Mouse (Mus musculus) spleen, postnatal 14 days (tissue): ENCODE measurements around the gene 1110051M20Rik.
A peak's percentile ranks its signal among the peaks of the same experiment; 100 is the strongest.

Experiments
- DNase-seq, 2 experiments: peaks; one replicate each; pipeline ENCODE4 v3.0.0; 2021 to 2022; ENCODE audit warnings: low spot score in 2 of 2

1110051M20Rik gene

DNA sequence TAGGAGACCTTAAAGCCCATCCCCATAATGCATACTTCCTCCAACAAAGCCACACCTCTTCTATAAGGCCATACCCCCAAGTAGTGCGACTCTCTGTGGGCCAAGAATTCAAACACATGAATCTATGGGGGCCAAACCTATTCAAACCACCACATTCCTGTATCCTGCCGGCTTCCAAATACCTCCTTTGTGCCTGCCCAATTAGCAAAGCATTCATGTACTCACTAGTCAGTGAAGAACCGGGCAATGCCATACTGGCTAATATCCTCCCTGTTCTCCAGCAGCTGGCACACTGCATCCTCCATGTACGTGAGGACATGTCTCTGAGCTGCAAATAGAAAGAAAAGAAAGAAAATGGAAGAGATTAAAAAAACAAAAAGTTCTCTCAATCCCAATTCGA lies 22.9 kb downstream of the 1110051M20Rik start:
- no peak for DNase-seq

- no peak for DNase-seq
Measured at GRCm38 (mm10) chr2:91413811-91414210, 30.7 kb downstream of the 1110051M20Rik start.

GRCm38 (mm10) chr2:91412361-91412760 lies 32.1 kb downstream of the 1110051M20Rik start:
- DNase-seq = peak in 1 of 2 experiments; percentile 5

DNA sequence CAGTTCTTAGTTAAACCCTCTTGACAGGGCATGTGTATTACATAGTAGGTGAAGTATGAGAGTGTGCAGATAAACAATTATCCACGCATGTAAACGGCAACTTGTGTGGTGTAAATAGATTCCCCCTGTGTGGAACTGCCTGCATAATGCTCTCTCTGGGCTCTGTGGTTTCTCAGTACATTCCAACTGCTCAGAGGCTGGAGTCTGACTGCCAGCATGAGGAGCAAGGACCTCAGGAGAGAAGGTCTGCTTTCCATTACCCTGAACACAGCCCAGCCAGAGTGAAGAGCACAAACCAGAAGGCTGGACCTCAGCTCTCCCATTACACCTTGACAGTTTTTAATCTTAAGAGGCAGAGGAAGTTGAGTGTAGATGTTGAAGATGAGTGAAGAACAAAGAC lies 33.0 kb downstream of the 1110051M20Rik start:
- DNase-seq = no peak

GRCm38 (mm10) chr2:91408031-91408430 lies 36.5 kb downstream of the 1110051M20Rik start:
- DNase-seq = no peak

DNA sequence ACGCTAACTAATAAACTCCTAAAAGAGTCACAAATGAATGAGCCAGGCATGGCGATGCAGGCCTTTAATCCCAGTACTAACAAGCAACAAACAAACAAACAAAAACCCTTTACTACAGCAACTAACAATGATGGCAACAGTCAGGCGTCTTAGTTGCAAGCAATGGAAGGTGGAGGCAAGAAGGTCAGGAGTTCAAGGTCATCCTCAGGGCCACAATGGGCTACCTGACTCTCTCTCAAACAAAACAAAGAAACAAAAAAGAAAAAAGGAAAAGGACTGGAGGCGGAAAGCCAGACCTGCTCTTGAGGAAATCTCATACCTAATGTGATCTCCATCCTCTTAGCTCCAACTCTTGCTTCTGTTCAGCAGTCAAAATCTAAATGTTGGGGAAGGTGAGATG lies 39.4 kb downstream of the 1110051M20Rik start:
- no peak for DNase-seq

DNA sequence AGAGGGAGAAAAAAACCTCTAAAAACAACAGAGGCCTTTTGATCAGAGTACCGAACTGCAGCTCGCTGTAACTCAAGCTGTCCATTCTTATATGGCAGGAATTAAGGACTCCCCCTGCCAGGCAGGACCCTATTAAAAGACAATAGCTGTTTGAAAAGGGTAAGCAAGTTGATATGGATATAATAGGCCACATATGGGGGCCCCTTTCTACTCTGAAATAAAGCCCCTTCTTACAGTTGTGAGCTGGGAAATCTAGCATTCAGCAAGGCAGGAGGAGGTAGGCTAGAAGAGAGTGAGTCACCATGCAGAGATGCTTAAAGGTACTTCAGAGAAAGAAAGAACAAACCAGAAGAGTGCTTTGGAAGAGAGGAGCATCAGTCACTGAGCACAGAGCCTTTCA lies 44.8 kb downstream of the 1110051M20Rik start:
- DNase-seq = no peak

DNA sequence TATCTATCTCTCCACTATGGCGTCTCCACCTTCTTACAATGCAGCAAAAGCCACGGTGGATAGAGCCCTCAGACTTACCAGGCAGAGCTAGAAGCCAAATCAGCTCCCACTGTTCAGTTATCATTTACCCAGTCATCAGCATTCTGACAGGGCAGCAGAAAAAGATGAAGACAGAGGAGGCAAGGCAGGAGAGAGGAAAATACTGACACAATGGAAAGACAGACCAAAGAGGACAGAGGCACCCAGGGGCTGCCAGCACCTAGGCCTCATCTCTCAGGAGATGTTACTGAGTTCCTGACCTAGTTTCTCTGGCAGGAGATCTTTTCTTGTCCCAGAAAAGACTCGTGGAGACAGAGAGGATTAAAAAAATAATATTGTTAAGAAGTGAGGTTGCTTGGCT lies 45.3 kb downstream of the 1110051M20Rik start:
- DNase-seq = no peak

DNA sequence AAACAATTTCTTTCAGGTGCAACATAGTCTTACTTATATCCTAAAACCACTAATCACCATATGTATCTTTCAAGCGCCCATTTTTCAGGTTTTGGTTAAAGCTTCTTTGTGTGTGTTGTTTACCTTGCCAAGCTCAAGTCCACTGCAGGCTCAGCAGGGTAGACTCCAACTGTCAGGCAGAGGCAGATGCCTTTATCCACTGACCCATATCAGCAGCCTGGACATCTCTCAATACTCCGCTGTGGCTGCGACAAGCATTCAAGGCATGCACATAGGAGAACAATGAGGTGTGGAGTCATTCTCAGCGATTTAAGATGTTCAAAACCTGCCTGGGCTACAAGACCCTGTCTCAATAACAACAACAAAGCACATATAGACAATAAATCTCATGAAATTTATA lies 50.4 kb downstream of the 1110051M20Rik start:
- DNase-seq = no peak

DNA sequence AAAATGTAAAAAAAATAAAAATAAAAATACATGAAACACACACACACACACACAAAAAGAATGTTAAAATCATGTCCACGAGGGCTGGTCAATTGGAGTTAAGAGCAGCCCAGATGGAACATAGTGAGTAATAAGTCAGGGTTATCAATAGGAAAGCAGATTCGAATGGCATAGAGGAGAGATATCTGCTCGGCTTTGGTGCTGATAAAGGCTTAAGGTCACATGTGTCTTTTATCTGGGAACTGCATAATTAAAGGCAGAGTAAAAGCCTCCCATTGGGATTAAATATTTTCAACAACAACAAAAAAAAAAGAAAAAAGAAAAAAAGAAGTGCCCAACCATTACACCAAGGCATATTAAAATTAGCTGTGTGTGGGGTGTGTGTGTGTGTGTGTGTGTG lies 55.8 kb downstream of the 1110051M20Rik start:
- no peak for DNase-seq

DNA sequence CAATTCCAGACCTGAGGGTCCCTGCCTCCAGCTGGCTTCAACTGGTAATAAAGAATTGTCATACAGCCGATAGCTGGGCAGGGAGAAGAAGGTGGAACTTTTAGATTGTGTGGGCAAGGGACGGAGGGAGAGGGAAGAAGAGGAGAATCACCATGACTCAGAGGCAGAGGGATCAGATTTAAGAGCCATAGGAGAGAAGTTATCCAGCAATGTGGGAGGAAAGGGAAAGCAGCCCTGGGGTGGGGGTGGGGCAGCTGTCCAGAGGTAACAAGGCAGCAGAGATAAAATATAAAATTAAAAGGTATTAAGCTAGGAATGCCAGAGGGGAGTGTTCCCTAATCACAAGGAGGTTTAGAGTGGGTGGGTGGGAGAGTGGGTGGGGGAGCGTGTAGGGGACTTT lies 56.2 kb downstream of the 1110051M20Rik start:
- DNase-seq = no peak

DNA sequence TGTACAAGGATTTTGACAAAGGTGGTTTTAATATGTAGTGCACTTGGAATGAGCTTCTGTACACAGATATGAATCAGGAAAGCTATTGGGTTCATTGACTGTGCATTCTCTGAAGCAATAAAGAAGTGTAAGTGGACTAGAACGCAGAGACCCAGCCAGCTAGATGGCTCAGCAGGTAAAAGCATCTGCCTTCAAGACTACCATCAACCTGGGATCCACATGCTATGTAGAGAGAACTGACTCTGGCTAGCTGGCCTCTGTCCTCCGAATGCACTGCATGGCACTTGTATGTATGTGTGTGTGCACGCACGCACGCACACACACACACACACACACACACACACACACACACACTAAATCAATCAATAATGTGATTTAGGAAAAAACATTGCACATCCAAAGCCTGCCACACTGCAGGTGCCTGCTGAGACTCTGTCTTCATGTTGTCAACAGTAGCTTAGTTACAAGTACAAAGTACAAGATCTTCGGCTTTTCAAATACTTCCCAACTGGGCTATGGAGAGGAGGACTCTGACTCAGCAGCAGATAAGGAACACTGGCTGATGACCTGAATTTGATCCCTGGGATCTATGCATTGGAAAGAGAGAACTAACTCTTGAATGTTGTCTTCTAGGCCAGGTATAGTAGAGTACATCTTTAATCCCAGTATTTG lies 57.1 kb downstream of the 1110051M20Rik start:
- DNase-seq = no peak

GRCm38 (mm10) chr2:91386547-91387286 lies 57.8 kb downstream of the 1110051M20Rik start:
- no peak for DNase-seq

GRCm38 (mm10) chr2:91383294-91383693 lies 61.2 kb downstream of the 1110051M20Rik start:
- DNase-seq = no peak

DNA sequence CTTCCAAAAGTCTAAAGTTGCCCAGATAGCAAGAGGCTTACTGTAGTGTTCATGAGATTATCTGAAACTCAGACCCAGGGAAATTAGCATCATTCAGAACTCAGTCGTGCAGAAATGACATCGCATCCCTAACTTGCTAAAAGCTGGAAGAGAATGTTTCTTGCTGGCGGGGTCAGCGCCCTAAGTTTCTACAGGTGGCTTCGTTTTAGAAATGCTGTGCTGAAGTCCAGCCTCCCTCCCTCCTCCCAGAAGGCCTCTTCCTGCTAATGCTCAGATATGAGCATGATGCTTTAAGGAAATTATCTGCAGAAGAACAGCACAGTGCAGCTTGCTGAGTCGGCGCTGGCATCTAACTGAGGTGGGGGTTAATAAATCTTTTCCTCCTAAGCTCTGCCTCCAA lies 67.5 kb downstream of the 1110051M20Rik start:
- no peak for DNase-seq

DNA sequence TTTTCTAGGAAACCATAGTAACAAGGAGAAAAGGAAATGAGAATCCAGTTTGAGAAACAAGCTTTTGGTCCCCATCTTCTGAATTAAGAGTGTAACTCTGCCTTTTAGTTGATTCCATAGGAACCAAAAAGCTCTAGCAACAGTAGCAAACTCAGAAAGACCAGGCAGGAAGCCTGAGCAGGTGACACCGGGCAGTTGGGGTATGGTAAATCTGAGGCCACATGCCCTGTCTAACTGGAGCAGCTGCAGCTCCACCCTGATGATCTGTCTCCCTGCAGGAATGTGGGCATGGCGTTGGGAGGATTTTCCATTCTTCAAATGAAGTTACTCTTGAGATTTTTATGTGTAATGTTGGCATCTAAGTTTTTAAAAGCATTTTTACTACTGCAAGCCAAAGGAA lies 74.2 kb downstream of the 1110051M20Rik start:
- DNase-seq = no peak

- no peak for DNase-seq
Measured at GRCm38 (mm10) chr2:91363272-91363671, 81.2 kb downstream of the 1110051M20Rik start.

DNA sequence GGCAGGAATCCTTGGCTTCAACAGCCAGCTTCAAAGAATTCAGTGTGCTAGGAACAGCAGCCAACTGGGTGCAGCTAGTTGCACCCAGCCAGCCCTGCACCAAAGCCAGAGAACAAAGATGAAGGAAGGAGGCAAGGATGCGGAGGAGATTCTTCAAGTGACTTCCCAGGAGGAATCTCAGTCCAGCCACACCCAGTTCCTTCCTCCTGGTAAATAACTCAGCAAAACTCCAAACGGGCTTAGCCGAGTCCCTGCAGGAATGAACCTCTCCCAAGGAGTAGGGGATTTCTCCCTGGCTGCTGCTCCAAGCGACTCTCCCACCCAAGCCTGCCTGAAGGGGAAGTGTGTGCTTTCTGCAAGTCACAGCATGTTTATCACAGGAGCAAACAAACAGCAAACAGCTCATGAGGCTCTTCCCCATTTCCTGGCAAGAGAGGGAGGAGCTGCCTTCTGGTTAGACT lies 83.4 kb downstream of the 1110051M20Rik start:
- no peak for DNase-seq

- DNase-seq = no peak
Measured at GRCm38 (mm10) chr2:91355767-91356166, 88.7 kb downstream of the 1110051M20Rik start.

GRCm38 (mm10) chr2:91354727-91355403 lies 89.6 kb downstream of the 1110051M20Rik start:
- DNase-seq = peak; percentile 32 to 46

DNA sequence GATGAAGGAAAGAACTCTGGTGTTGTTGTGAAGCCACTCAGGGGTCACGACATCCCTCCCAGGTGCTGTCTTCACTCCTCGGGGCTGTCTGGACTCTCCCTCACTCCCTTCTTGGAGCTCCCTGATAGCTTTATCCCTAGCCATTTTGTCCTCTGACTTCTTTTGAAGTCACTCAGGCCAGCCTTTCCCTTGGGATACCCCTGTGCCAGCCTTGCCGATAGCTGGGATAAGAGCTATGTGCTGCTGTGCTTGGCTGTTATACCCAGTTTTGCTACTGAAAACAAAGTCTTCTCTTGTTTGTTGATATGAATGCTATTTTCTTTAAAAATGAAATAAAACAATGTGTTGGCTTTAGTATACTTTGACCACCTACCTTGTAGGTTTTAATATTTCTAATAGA lies 90.7 kb downstream of the 1110051M20Rik start:
- no peak for DNase-seq

GRCm38 (mm10) chr2:91351841-91352240 lies 92.7 kb downstream of the 1110051M20Rik start:
- DNase-seq = no peak

- no peak for DNase-seq
Measured at GRCm38 (mm10) chr2:91349974-91350457, 94.5 kb downstream of the 1110051M20Rik start.
